Mouse (Mus musculus): ENCODE measurements around the gene Olfr202. TPM values are rescaled to one million over a fixed set of nuclear protein-coding genes. Genes with fewer than 3 reads are reported as not detected.
"Not testable (repeated sequence)": the region's sequence is repeated elsewhere in the genome, so short reads cannot be mapped to it uniquely, and the experiment has no call there.

Gene Olfr202
- polyA plus RNA-seq, 1 experiment from 2014 or later, result not detected

DNA sequence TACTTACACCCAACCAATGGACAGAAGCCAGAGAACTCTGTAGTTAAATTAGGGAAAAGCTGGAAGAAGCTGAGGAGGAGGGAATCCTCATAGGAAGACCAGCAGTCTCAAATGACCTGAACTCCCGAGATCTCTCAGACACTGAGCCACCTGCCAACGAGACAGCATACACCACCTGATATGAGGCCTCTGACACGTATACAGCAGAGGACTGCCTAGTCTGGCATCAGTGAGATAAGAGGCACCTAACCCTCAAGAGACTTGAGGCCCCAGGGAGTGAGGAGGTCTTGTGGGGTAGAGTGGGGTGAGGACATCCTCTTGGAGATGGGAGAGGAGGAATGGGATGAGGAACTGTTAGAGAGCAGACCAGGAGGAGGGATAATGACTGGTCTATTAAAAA lies 6.1 kb downstream of the Olfr202 start:
- H3K4me1 ChIP-seq (ENCODE audit: insufficient read depth), result no peaks in the 10 kb centered on the region
- DNase-seq, result no peak
- no peak for TF ChIP-seq EP300 (IDR thresholded peaks at IDR 0.05; ENCODE audit: low read depth)
- no peak for TF ChIP-seq CTCF (IDR thresholded peaks at IDR 0.05; ENCODE audit: low read depth)

GRCm38 (mm10) chr16:59272532-59272931 lies 14.1 kb downstream of the Olfr202 start, which contains the start of gene Olfr201:
Gene Olfr201 (minus strand): TSS chr16:59272632.
- ATAC-seq; H3K27ac ChIP-seq (ENCODE audit: low read depth); H3K36me3 ChIP-seq (replicated peaks; ENCODE audit: insufficient read depth, low read length); H3K4me2 ChIP-seq (ENCODE audit: low read depth, low read length); DNase-seq; H3K9ac ChIP-seq (replicated peaks); H3K27me3 ChIP-seq (ENCODE audit: insufficient read depth, low read length); H3K4me3 ChIP-seq (ENCODE audit: low read depth, low read length); H3K4me1 ChIP-seq (ENCODE audit: insufficient read depth); H3K9me3 ChIP-seq (ENCODE audit: low read length): not testable (repeated sequence)
- 64% methylated on average over 4 of the region's 4 CpGs for WGBS (ENCODE audit: insufficient replicate concordance)

More for the DNA sequence above, 6.1 kb downstream of the Olfr202 start:
- H3K9me3 ChIP-seq (ENCODE audit: low read length), result no peaks in the 10 kb centered on the region
- H3K27ac ChIP-seq (ENCODE audit: low read depth), result no peak overlapping the region
- no peak overlapping the region for H3K9ac ChIP-seq (replicated peaks)
- no peaks in the 10 kb centered on the region for H3K36me3 ChIP-seq (replicated peaks; ENCODE audit: insufficient read depth, low read length)
- 48% methylated on average over 3 of the region's 3 CpGs for whole genome bisulfite sequencing (ENCODE audit: insufficient replicate concordance)
- no peak for ATAC-seq
- no peak overlapping the region for H3K4me2 ChIP-seq (ENCODE audit: low read depth, low read length)
- no peaks in the 10 kb centered on the region for H3K27me3 ChIP-seq (ENCODE audit: insufficient read depth, low read length)
- no peak overlapping the region for H3K4me3 ChIP-seq (ENCODE audit: low read depth, low read length)

- H3K4me2 ChIP-seq (ENCODE audit: low read depth, low read length); H3K27ac ChIP-seq (ENCODE audit: low read depth); H3K9ac ChIP-seq (replicated peaks); H3K27me3 ChIP-seq (ENCODE audit: insufficient read depth, low read length); H3K4me1 ChIP-seq (ENCODE audit: insufficient read depth); H3K9me3 ChIP-seq (ENCODE audit: low read length); ATAC-seq; DNase-seq; H3K4me3 ChIP-seq (ENCODE audit: low read depth, low read length); H3K36me3 ChIP-seq (replicated peaks; ENCODE audit: insufficient read depth, low read length): not testable (repeated sequence)
- 59% methylated on average over 4 of the region's 4 CpGs for WGBS (ENCODE audit: insufficient replicate concordance)
These were observed 17.5 kb downstream of the Olfr202 start for GRCm38 (mm10) chr16:59269097-59269496.

DNA sequence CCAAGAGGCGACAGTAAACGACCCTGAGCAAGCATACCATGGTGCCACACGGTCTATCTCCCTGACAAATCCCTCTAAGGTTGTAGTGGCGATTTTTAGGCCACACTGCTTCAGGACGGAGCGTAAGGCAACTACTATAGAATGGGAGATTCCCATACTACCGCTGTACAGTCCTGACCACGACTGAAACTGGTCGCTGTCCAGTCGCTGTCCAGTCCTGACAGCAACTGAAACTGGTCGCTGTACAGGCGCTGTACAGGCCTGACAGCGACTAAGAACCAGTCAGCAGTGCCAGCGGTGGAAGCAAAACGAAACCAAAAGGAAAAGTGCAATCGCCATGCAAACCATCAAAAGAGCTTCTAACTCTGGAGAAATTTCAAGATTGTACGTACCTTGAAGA lies 36.9 kb downstream of the Olfr202 start:
- DNase-seq (no peak), ATAC-seq (no peak)
- no peaks in the 10 kb centered on the region for H3K4me1 ChIP-seq (ENCODE audit: insufficient read depth)
- no peak for TF ChIP-seq EP300 (IDR thresholded peaks at IDR 0.05; ENCODE audit: low read depth)
- no peak for TF ChIP-seq CTCF (IDR thresholded peaks at IDR 0.05; ENCODE audit: low read depth)
- no peaks in the 10 kb centered on the region for H3K27me3 ChIP-seq (ENCODE audit: insufficient read depth, low read length)
- H3K27ac ChIP-seq (ENCODE audit: low read depth), result no peak overlapping the region
- no peaks in the 10 kb centered on the region for H3K9me3 ChIP-seq (ENCODE audit: low read length)
- no peak overlapping the region for H3K4me2 ChIP-seq (ENCODE audit: low read depth, low read length)
- no peaks in the 10 kb centered on the region for H3K36me3 ChIP-seq (replicated peaks; ENCODE audit: insufficient read depth, low read length)
- no peak overlapping the region for H3K4me3 ChIP-seq (ENCODE audit: low read depth, low read length)
- 78% methylated on average over 17 of the region's 17 CpGs for WGBS (ENCODE audit: insufficient replicate concordance)
- no peak overlapping the region for H3K9ac ChIP-seq (replicated peaks)

Other genes with a start within 250 kb of the Olfr202 start
- not detected in 2 replicates for gene Olfr187, start 247.0 kb downstream of the Olfr202 start, polyA plus RNA-seq (2015; fragmentation: Nextera tagmentation; extraction: Ambion mirVana)
- gene Olfr190, start 208.8 kb downstream of the Olfr202 start, polyA plus RNA-seq (2015; fragmentation: Nextera tagmentation; extraction: Ambion mirVana), result not detected in 2 replicates
- gene Olfr191, start 197.0 kb downstream of the Olfr202 start, polyA plus RNA-seq (2015; fragmentation: Nextera tagmentation; extraction: Ambion mirVana), result not detected in 2 replicates
- not detected in 2 replicates for gene Olfr193, start 174.9 kb downstream of the Olfr202 start, polyA plus RNA-seq (2015; fragmentation: Nextera tagmentation; extraction: Ambion mirVana)
- not detected in 2 replicates for gene Olfr194, start 165.7 kb downstream of the Olfr202 start, polyA plus RNA-seq (2015; fragmentation: Nextera tagmentation; extraction: Ambion mirVana)
- gene Olfr195, start 139.7 kb downstream of the Olfr202 start, polyA plus RNA-seq (2015; fragmentation: Nextera tagmentation; extraction: Ambion mirVana), result not detected in 2 replicates
- gene Olfr196, start 116.3 kb downstream of the Olfr202 start, polyA plus RNA-seq (2015; fragmentation: Nextera tagmentation; extraction: Ambion mirVana), result not detected in 2 replicates
- not detected in 2 replicates for gene Olfr198, start 83.3 kb downstream of the Olfr202 start, polyA plus RNA-seq (2015; fragmentation: Nextera tagmentation; extraction: Ambion mirVana)
- not detected in 2 replicates for gene Olfr199, start 67.0 kb downstream of the Olfr202 start, polyA plus RNA-seq (2015; fragmentation: Nextera tagmentation; extraction: Ambion mirVana)
- gene Olfr201, start 14.2 kb downstream of the Olfr202 start, polyA plus RNA-seq (2015; fragmentation: Nextera tagmentation; extraction: Ambion mirVana), result not detected in 2 replicates
- gene Olfr203, start 12.1 kb upstream of the Olfr202 start, polyA plus RNA-seq (2015; fragmentation: Nextera tagmentation; extraction: Ambion mirVana), result not detected in 2 replicates
- not detected in 2 replicates for gene Olfr204, start 31.5 kb upstream of the Olfr202 start, polyA plus RNA-seq (2015; fragmentation: Nextera tagmentation; extraction: Ambion mirVana)
- not detected in 2 replicates for gene Olfr205, start 44.3 kb upstream of the Olfr202 start, polyA plus RNA-seq (2015; fragmentation: Nextera tagmentation; extraction: Ambion mirVana)
- not detected in 2 replicates for gene Olfr206, start 62.5 kb upstream of the Olfr202 start, polyA plus RNA-seq (2015; fragmentation: Nextera tagmentation; extraction: Ambion mirVana)
- not detected in 2 replicates for gene Olfr209, start 77.2 kb upstream of the Olfr202 start, polyA plus RNA-seq (2015; fragmentation: Nextera tagmentation; extraction: Ambion mirVana)
- not detected in 2 replicates for gene Gabrr3, start 120.5 kb upstream of the Olfr202 start, polyA plus RNA-seq (2015; fragmentation: Nextera tagmentation; extraction: Ambion mirVana)
- gene Riox2, start 185.0 kb upstream of the Olfr202 start, polyA plus RNA-seq (2015; fragmentation: Nextera tagmentation; extraction: Ambion mirVana), result 9.5 and 10.4 TPM in 2 replicates